Mouse (Mus musculus): ENCODE results near the gene Atp6v0a4. TPM values are rescaled to one million over a fixed set of nuclear protein-coding genes. Genes with fewer than 3 reads are reported as not detected.
A peak's percentile ranks its signal among the peaks of the same experiment; 100 is the strongest.

Gene Atp6v0a4
- total RNA-seq, 1 experiment, result 2.7 TPM

GRCm38 (mm10) chr6:38021406-38021805 lies 103.0 kb downstream of the Atp6v0a4 start:
- TF ChIP-seq CHD2 (IDR thresholded peaks at IDR 0.05; ENCODE audit: low read depth, low read length) (no peak), ZC3H11A (IDR thresholded peaks at IDR 0.05; ENCODE audit: borderline replicate concordance, low read depth, low read length) (no peak), ZNF384 (IDR thresholded peaks at IDR 0.05; ENCODE audit: low read depth, low read length) (no peak), HCFC1 (IDR thresholded peaks at IDR 0.05; ENCODE audit: borderline replicate concordance, insufficient read depth, low read length) (no peak), MAFK (IDR thresholded peaks at IDR 0.05; ENCODE audit: insufficient read depth, low read depth, low read length) (no peak)
- H3K4me3 ChIP-seq (ENCODE audit: insufficient read depth in 1 of 2, low read depth in 1 of 2, low read length in 2 of 2, poor library complexity in 1 of 2, severe bottlenecking in 1 of 2), result no peak overlapping the region
- H3K9ac ChIP-seq (ENCODE audit: insufficient read depth, low read depth, low read length, poor library complexity, severe bottlenecking), result no peak overlapping the region
- in situ Hi-C loops (cut with MboI; ENCODE audit: low sequenced_read_pairs in 2 of 2, unreplicated experiment in 2 of 2), result no loop called here
- H3K36me3 ChIP-seq (ENCODE audit: control insufficient read depth, insufficient read depth, low read length, poor library complexity, severe bottlenecking), result no peaks in the 10 kb centered on the region
- no peaks in the 10 kb centered on the region for H3K9me3 ChIP-seq (ENCODE audit: control insufficient read depth, insufficient read depth, low read depth, low read length)
- H3K27ac ChIP-seq (ENCODE audit: insufficient read depth, low read depth, low read length, poor library complexity, severe bottlenecking), result no peak overlapping the region
- H3K4me1 ChIP-seq (ENCODE audit: control insufficient read depth in 2 of 2, insufficient read depth in 2 of 2, low read length in 2 of 2, poor library complexity in 1 of 2), result no peaks in the 10 kb centered on the region
- DNase-seq (ENCODE audit: low read depth, low spot score), result no peak

- TF ChIP-seq CHD2 (IDR thresholded peaks at IDR 0.05; ENCODE audit: low read depth, low read length) (no peak), ZNF384 (IDR thresholded peaks at IDR 0.05; ENCODE audit: low read depth, low read length) (no peak), MAFK (IDR thresholded peaks at IDR 0.05; ENCODE audit: insufficient read depth, low read depth, low read length) (no peak), HCFC1 (IDR thresholded peaks at IDR 0.05; ENCODE audit: borderline replicate concordance, insufficient read depth, low read length) (no peak), ZC3H11A (IDR thresholded peaks at IDR 0.05; ENCODE audit: borderline replicate concordance, low read depth, low read length) (no peak)
Observed at GRCm38 (mm10) chr6:38012829-38013228, 111.6 kb downstream of the Atp6v0a4 start.

GRCm38 (mm10) chr6:38007459-38007858 lies 116.9 kb downstream of the Atp6v0a4 start:
- peak; percentile 62 for DNase-seq (ENCODE audit: low read depth, low spot score)
- no peak for TF ChIP-seq CHD2 (IDR thresholded peaks at IDR 0.05; ENCODE audit: low read depth, low read length)
- TF ChIP-seq ZC3H11A (IDR thresholded peaks at IDR 0.05; ENCODE audit: borderline replicate concordance, low read depth, low read length), result peak; percentile 85
- no peak overlapping the region for H3K9ac ChIP-seq (ENCODE audit: insufficient read depth, low read depth, low read length, poor library complexity, severe bottlenecking)
- in situ Hi-C loops (cut with MboI; ENCODE audit: low sequenced_read_pairs in 2 of 2, unreplicated experiment in 2 of 2), result no loop called here
- no peaks in the 10 kb centered on the region for H3K4me1 ChIP-seq (ENCODE audit: control insufficient read depth in 2 of 2, insufficient read depth in 2 of 2, low read length in 2 of 2, poor library complexity in 1 of 2)
- H3K9me3 ChIP-seq (ENCODE audit: control insufficient read depth, insufficient read depth, low read depth, low read length), result no peaks in the 10 kb centered on the region
- H3K27ac ChIP-seq (ENCODE audit: insufficient read depth, low read depth, low read length, poor library complexity, severe bottlenecking), result no peak overlapping the region
- no peak overlapping the region for H3K4me3 ChIP-seq (ENCODE audit: insufficient read depth in 1 of 2, low read depth in 1 of 2, low read length in 2 of 2, poor library complexity in 1 of 2, severe bottlenecking in 1 of 2)
- no peaks in the 10 kb centered on the region for H3K36me3 ChIP-seq (ENCODE audit: control insufficient read depth, insufficient read depth, low read length, poor library complexity, severe bottlenecking)

More at GRCm38 (mm10) chr6:38012829-38013228, 111.6 kb downstream of the Atp6v0a4 start:
- H3K9me3 ChIP-seq (ENCODE audit: control insufficient read depth, insufficient read depth, low read depth, low read length), result no peaks in the 10 kb centered on the region
- H3K4me3 ChIP-seq (ENCODE audit: insufficient read depth in 1 of 2, low read depth in 1 of 2, low read length in 2 of 2, poor library complexity in 1 of 2, severe bottlenecking in 1 of 2), result no peak overlapping the region
- no peak overlapping the region for H3K9ac ChIP-seq (ENCODE audit: insufficient read depth, low read depth, low read length, poor library complexity, severe bottlenecking)
- in situ Hi-C loops (cut with MboI; ENCODE audit: low sequenced_read_pairs in 2 of 2, unreplicated experiment in 2 of 2), result no loop called here
- no peaks in the 10 kb centered on the region for H3K36me3 ChIP-seq (ENCODE audit: control insufficient read depth, insufficient read depth, low read length, poor library complexity, severe bottlenecking)
- H3K27ac ChIP-seq (ENCODE audit: insufficient read depth, low read depth, low read length, poor library complexity, severe bottlenecking), result no peak overlapping the region
- no peaks in the 10 kb centered on the region for H3K4me1 ChIP-seq (ENCODE audit: control insufficient read depth in 2 of 2, insufficient read depth in 2 of 2, low read length in 2 of 2, poor library complexity in 1 of 2)
- no peak for DNase-seq (ENCODE audit: low read depth, low spot score)

Other genes with a start within 250 kb of the Atp6v0a4 start
- 0.18 and 0.21 TPM in 2 replicates for gene Svopl, start 77.6 kb downstream of the Atp6v0a4 start, total RNA-seq (2012; rRNA removed)
- gene Tmem213, start 15.3 kb downstream of the Atp6v0a4 start, total RNA-seq (2012; rRNA removed), result 1.0 TPM in 1 of 2 replicates, not detected in the other
- gene D630045J12Rik, start 129.4 kb upstream of the Atp6v0a4 start, total RNA-seq (2012; rRNA removed), result 4.1 and 6.3 TPM in 2 replicates
- gene Zc3hav1l, start 174.7 kb upstream of the Atp6v0a4 start, total RNA-seq (2012; rRNA removed), result 2.6 and 3.8 TPM in 2 replicates
- gene Zc3hav1, start 230.0 kb upstream of the Atp6v0a4 start, total RNA-seq (2012; rRNA removed), result 12.2 and 20.6 TPM in 2 replicates

All from ES-E14 (cell line).